Mouse (Mus musculus): ENCODE results near the gene Klhl8. TPM values are rescaled to one million over a fixed set of nuclear protein-coding genes. Genes with fewer than 3 reads are reported as not detected.

The Klhl8 gene
- polyA plus RNA-seq, 1 experiment = not detected

GRCm38 (mm10) chr5:103848546-103848945 is 62.5 kb downstream of the Klhl8 start:
- Histone ChIP-seq H3K4me1 (peaks cover 6% of the 10 kb centered on the region; the same call in 1 of the 2 replicates), H3K27me3 (replicated peaks) (no peaks in the 10 kb centered on the region), H3K9me3 (no peaks in the 10 kb centered on the region), H3K4me3 (replicated peaks) (no peak overlapping the region), H3K36me3 (replicated peaks; ENCODE audit: low read length) (peaks cover 99% of the 10 kb centered on the region)
- TF ChIP-seq GATA1 (IDR thresholded peaks at IDR 0.05; ENCODE audit: borderline replicate concordance, low read length) = no peak
- no peak for TF ChIP-seq FLI1 (IDR thresholded peaks at IDR 0.05; ENCODE audit: low read length)

GRCm38 (mm10) chr5:103846609-103847008 is 64.5 kb downstream of the Klhl8 start:
- 0 out of 2 replicates have a peak, but pooled peaks cover 3% of the 10 kb centered on the region for H3K4me1 ChIP-seq
- no peak for TF ChIP-seq GATA1 (IDR thresholded peaks at IDR 0.05; ENCODE audit: borderline replicate concordance, low read length)
- no peak for TF ChIP-seq FLI1 (IDR thresholded peaks at IDR 0.05; ENCODE audit: low read length)
- H3K9me3 ChIP-seq = no peaks in the 10 kb centered on the region
- no peaks in the 10 kb centered on the region for H3K27me3 ChIP-seq (replicated peaks)
- H3K4me3 ChIP-seq (replicated peaks) = no peak overlapping the region
- peaks cover 99% of the 10 kb centered on the region for H3K36me3 ChIP-seq (replicated peaks; ENCODE audit: low read length)

GRCm38 (mm10) chr5:103846154-103846551 is 64.9 kb downstream of the Klhl8 start:
- no peaks in the 10 kb centered on the region for H3K27me3 ChIP-seq (replicated peaks)
- H3K9me3 ChIP-seq = no peaks in the 10 kb centered on the region
- H3K4me1 ChIP-seq = no peaks in the 10 kb centered on the region
- TF ChIP-seq FLI1 (IDR thresholded peaks at IDR 0.05; ENCODE audit: low read length) (no peak), GATA1 (IDR thresholded peaks at IDR 0.05; ENCODE audit: borderline replicate concordance, low read length) (no peak)
- H3K36me3 ChIP-seq (replicated peaks; ENCODE audit: low read length) = peaks cover 99% of the 10 kb centered on the region
- H3K4me3 ChIP-seq (replicated peaks) = no peak overlapping the region

GRCm38 (mm10) chr5:103845418-103846153 is 65.5 kb downstream of the Klhl8 start:
- no peak for TF ChIP-seq GATA1 (IDR thresholded peaks at IDR 0.05; ENCODE audit: borderline replicate concordance, low read length)
- no peak for TF ChIP-seq FLI1 (IDR thresholded peaks at IDR 0.05; ENCODE audit: low read length)
- no peaks in the 10 kb centered on the region for H3K27me3 ChIP-seq (replicated peaks)

GRCm38 (mm10) chr5:103843938-103844337 is 67.1 kb downstream of the Klhl8 start:
- TF ChIP-seq FLI1 (IDR thresholded peaks at IDR 0.05; ENCODE audit: low read length) (no peak), GATA1 (IDR thresholded peaks at IDR 0.05; ENCODE audit: borderline replicate concordance, low read length) (no peak)
- no peak overlapping the region for H3K4me3 ChIP-seq (replicated peaks)
- peaks cover 100% of the 10 kb centered on the region for H3K36me3 ChIP-seq (replicated peaks; ENCODE audit: low read length)
- H3K9me3 ChIP-seq = no peaks in the 10 kb centered on the region
- H3K27me3 ChIP-seq (replicated peaks) = no peaks in the 10 kb centered on the region
- peaks cover 1% of the 10 kb centered on the region for H3K4me1 ChIP-seq

More at GRCm38 (mm10) chr5:103845418-103846153, 65.5 kb downstream of the Klhl8 start:
- Histone ChIP-seq H3K4me1 (no peaks in the 10 kb centered on the region), H3K9me3 (no peaks in the 10 kb centered on the region), H3K36me3 (replicated peaks; ENCODE audit: low read length) (peaks cover 99% of the 10 kb centered on the region), H3K4me3 (replicated peaks) (no peak overlapping the region)

- Histone ChIP-seq H3K27me3 (replicated peaks) (no peaks in the 10 kb centered on the region), H3K4me1 (peaks cover 22% of the 10 kb centered on the region), H3K9me3 (no peaks in the 10 kb centered on the region), H3K4me3 (replicated peaks) (no peak overlapping the region), H3K36me3 (replicated peaks; ENCODE audit: low read length) (peaks cover 97% of the 10 kb centered on the region)
- TF ChIP-seq FLI1 (IDR thresholded peaks at IDR 0.05; ENCODE audit: low read length) (no peak), GATA1 (IDR thresholded peaks at IDR 0.05; ENCODE audit: borderline replicate concordance, low read length) (no peak)
Observed at GRCm38 (mm10) chr5:103839265-103839626, 71.8 kb downstream of the Klhl8 start.

- no peak overlapping the region for H3K4me3 ChIP-seq (replicated peaks)
- TF ChIP-seq GATA1 (IDR thresholded peaks at IDR 0.05; ENCODE audit: borderline replicate concordance, low read length) (no peak), FLI1 (IDR thresholded peaks at IDR 0.05; ENCODE audit: low read length) (no peak)
- peaks cover 97% of the 10 kb centered on the region for H3K36me3 ChIP-seq (replicated peaks; ENCODE audit: low read length)
- no peaks in the 10 kb centered on the region for H3K9me3 ChIP-seq
- H3K27me3 ChIP-seq (replicated peaks) = no peaks in the 10 kb centered on the region
- H3K4me1 ChIP-seq = peaks cover 22% of the 10 kb centered on the region
Observed at GRCm38 (mm10) chr5:103838550-103839264, 72.4 kb downstream of the Klhl8 start.

GRCm38 (mm10) chr5:103836148-103836784 is 74.8 kb downstream of the Klhl8 start:
- no peak for TF ChIP-seq GATA1 (IDR thresholded peaks at IDR 0.05; ENCODE audit: borderline replicate concordance, low read length)
- no peak for TF ChIP-seq FLI1 (IDR thresholded peaks at IDR 0.05; ENCODE audit: low read length)
- H3K27me3 ChIP-seq (replicated peaks) = no peaks in the 10 kb centered on the region
- peaks cover 97% of the 10 kb centered on the region for H3K36me3 ChIP-seq (replicated peaks; ENCODE audit: low read length)
- H3K4me3 ChIP-seq (replicated peaks) = no peak overlapping the region
- no peaks in the 10 kb centered on the region for H3K9me3 ChIP-seq
- H3K4me1 ChIP-seq = peaks cover 22% of the 10 kb centered on the region

- no peak overlapping the region for H3K4me3 ChIP-seq (replicated peaks)
- peaks cover 22% of the 10 kb centered on the region for H3K4me1 ChIP-seq
- H3K27me3 ChIP-seq (replicated peaks) = no peaks in the 10 kb centered on the region
- H3K36me3 ChIP-seq (replicated peaks; ENCODE audit: low read length) = peaks cover 97% of the 10 kb centered on the region
- TF ChIP-seq FLI1 (IDR thresholded peaks at IDR 0.05; ENCODE audit: low read length) = no peak
- no peak for TF ChIP-seq GATA1 (IDR thresholded peaks at IDR 0.05; ENCODE audit: borderline replicate concordance, low read length)
- no peaks in the 10 kb centered on the region for H3K9me3 ChIP-seq
Observed at GRCm38 (mm10) chr5:103835471-103836147, 75.5 kb downstream of the Klhl8 start.

Data from megakaryocyte, embryonic 14.5 days (primary cell).